Mouse (Mus musculus) erythroblast, embryonic 14.5 days (primary cell): Measurements from ENCODE around the gene Tsc22d4.

Experiments used
- GATA1 ChIP-seq: IDR thresholded peaks from 2 replicates; pipeline ENCODE4 v1.6.1; 2012; ENCODE audit warnings: low read length, inconsistent platforms, mixed read lengths
- TAL1 ChIP-seq: IDR thresholded peaks from 3 replicates; pipeline ENCODE4 v1.6.1; 2012; ENCODE audit warnings: low read length, inconsistent platforms, mixed read lengths

- no peak for TF ChIP-seq TAL1
- TF ChIP-seq GATA1 = no peak
Measured at GRCm38 (mm10) chr5:137782776-137783522, 37.4 kb downstream of the Tsc22d4 start.
